8 mouse cellular contexts compared by ENCODE assay signal in genomic region chr12:55446366-55446745, GRCm38 (mm10). TPM values are rescaled to one million over a fixed set of nuclear protein-coding genes. Genes with fewer than 3 reads are reported as not detected.
DNase-seq lines count a peak whose midpoint lies in the region; ATAC-seq and TF ChIP-seq lines count a peak whose summit lies in the region.

No protein-coding gene starts in this region.

- H3K27me3 ChIP-seq in heart, embryonic 14.5 days (ENCODE audit: control insufficient read depth, insufficient read depth, low read length) = no peaks in the 10 kb centered on the region
- no peaks in the 10 kb centered on the region for H3K27me3 ChIP-seq in ES-Bruce4 (ENCODE audit: control insufficient read depth, insufficient read depth, low read length, poor library complexity, severe bottlenecking)
- H3K27me3 ChIP-seq in forebrain, embryonic 15.5 days = no peaks in the 10 kb centered on the region
- H3K27me3 ChIP-seq in liver, embryonic 16.5 days (ENCODE audit: control insufficient read depth, insufficient read depth, low read depth, low read length) = no peaks in the 10 kb centered on the region

- peak overlapping the region; percentile 60 for H3K9ac ChIP-seq in heart, embryonic 14.5 days (ENCODE audit: low read length)
- peak overlapping the region; percentile 13; the same call in 1 of the 2 replicates for H3K9ac ChIP-seq in ES-Bruce4 (ENCODE audit: low read depth, poor library complexity, severe bottlenecking)
- H3K9ac ChIP-seq in forebrain, embryonic 15.5 days (replicated peaks) = 0 out of 2 replicates have a peak overlapping the region, but pooled peaks have one; percentile 17
- no peak overlapping the region for H3K9ac ChIP-seq in liver, embryonic 16.5 days (ENCODE audit: low read depth, low read length)

- H3K4me1 ChIP-seq in heart, embryonic 14.5 days (ENCODE audit: control insufficient read depth in 2 of 2, insufficient read depth in 2 of 2, low read length in 2 of 2) = peaks cover 37 to 42% of the 10 kb centered on the region in 2 experiments
- peaks cover 2% of the 10 kb centered on the region for H3K4me1 ChIP-seq in ES-Bruce4 (ENCODE audit: control insufficient read depth, insufficient read depth, low read length)
- peaks cover 25% of the 10 kb centered on the region for H3K4me1 ChIP-seq in forebrain, embryonic 15.5 days
- peaks cover 5% of the 10 kb centered on the region for H3K4me1 ChIP-seq in liver, embryonic 16.5 days (ENCODE audit: control insufficient read depth, low read depth, low read length)

- no peak for DNase-seq in heart, postnatal 4 days
- no peak for DNase-seq in layer of hippocampus, adult 9-11 months
- no peak for DNase-seq in Muller cell, postnatal 12 days (ENCODE audit: inconsistent ontology term)
- DNase-seq in natural killer cell, adult 2 months (ENCODE audit: low spot score in 2 of 2) = no peak

- H3K36me3 ChIP-seq in heart, embryonic 14.5 days (ENCODE audit: control insufficient read depth, insufficient read depth, low read length) = no peaks in the 10 kb centered on the region
- no peaks in the 10 kb centered on the region for H3K36me3 ChIP-seq in ES-Bruce4 (ENCODE audit: control insufficient read depth, insufficient read depth, low read length, poor library complexity, severe bottlenecking)
- H3K36me3 ChIP-seq in forebrain, embryonic 15.5 days = no peaks in the 10 kb centered on the region
- no peaks in the 10 kb centered on the region for H3K36me3 ChIP-seq in liver, embryonic 16.5 days (ENCODE audit: control insufficient read depth, insufficient read depth)

- H3K9me3 ChIP-seq in heart, embryonic 14.5 days (ENCODE audit: control insufficient read depth, low read length) = no peaks in the 10 kb centered on the region
- no peaks in the 10 kb centered on the region for H3K9me3 ChIP-seq in ES-Bruce4 (replicated peaks; ENCODE audit: control insufficient read depth, insufficient read depth, low read length, poor library complexity, severe bottlenecking)
- H3K9me3 ChIP-seq in forebrain, embryonic 15.5 days = no peaks in the 10 kb centered on the region
- no peaks in the 10 kb centered on the region for H3K9me3 ChIP-seq in liver, embryonic 16.5 days (replicated peaks; ENCODE audit: control insufficient read depth, low read length)

- H3K4me2 ChIP-seq in heart, embryonic 14.5 days (ENCODE audit: low read length) = peak overlapping the region; percentile 48; the same call in 1 of the 2 replicates
- H3K4me2 ChIP-seq in forebrain, embryonic 15.5 days (replicated peaks) = no peak overlapping the region
- no peak overlapping the region for H3K4me2 ChIP-seq in liver, embryonic 16.5 days (ENCODE audit: low read depth, low read length)

- peak overlapping the region; percentile 98 for H3K27ac ChIP-seq in heart, embryonic 14.5 days (replicated peaks in 1 of 2; ENCODE audit: control insufficient read depth in 1 of 2, insufficient read depth in 1 of 2, low read depth in 2 of 2, low read length in 2 of 2)
- no peak overlapping the region for H3K27ac ChIP-seq in ES-Bruce4 (ENCODE audit: insufficient read depth, low read length)
- peak overlapping the region; percentile 86 for H3K27ac ChIP-seq in forebrain, embryonic 15.5 days (replicated peaks)
- peak overlapping the region; percentile 62 for H3K27ac ChIP-seq in liver, embryonic 16.5 days (ENCODE audit: low read length)

- no peak for TF ChIP-seq EP300 in ES-Bruce4 (IDR thresholded peaks at IDR 0.05; ENCODE audit: insufficient read depth, low read depth, low read length)

- no peak for TF ChIP-seq CTCF in ES-Bruce4 (IDR thresholded peaks at IDR 0.05; ENCODE audit: low read depth, low read length)

- TF ChIP-seq POLR2A in ES-Bruce4 (IDR thresholded peaks at IDR 0.05; ENCODE audit: insufficient read depth, low read length) = no peak

- WGBS in heart, embryonic 14.5 days = 84% methylated on average over 4 of the region's 4 CpGs
- WGBS in forebrain, embryonic 15.5 days = 69% methylated on average over 4 of the region's 4 CpGs
- 73% methylated on average over 4 of the region's 4 CpGs for WGBS in liver, embryonic 16.5 days (ENCODE audit: insufficient replicate concordance)

- no peak overlapping the region for H3K4me3 ChIP-seq in heart, embryonic 14.5 days (ENCODE audit: control insufficient read depth in 1 of 2, insufficient read depth in 1 of 2, low read depth in 1 of 2, low read length in 2 of 2)
- 0 out of 2 replicates have a peak overlapping the region, but pooled peaks have one; percentile 11 for H3K4me3 ChIP-seq in ES-Bruce4 (ENCODE audit: low read depth, low read length)
- H3K4me3 ChIP-seq in forebrain, embryonic 15.5 days = no peak overlapping the region
- no peak overlapping the region for H3K4me3 ChIP-seq in liver, embryonic 16.5 days (ENCODE audit: low read depth, low read length)

- no peak for ATAC-seq in heart, embryonic 14.5 days (ENCODE audit: insufficient number of reproducible peaks, insufficient read depth, low FRiP score, low read depth)
- peak; percentile 12 for ATAC-seq in forebrain, embryonic 15.5 days (replicated peaks)
- ATAC-seq in liver, embryonic 16.5 days (ENCODE audit: low read depth) = no peak

RNA-seq across cellular contexts. Expression of gene Nfkbia, which starts 46.1 kb away (rescaled TPM):
- polyA plus RNA-seq in heart, embryonic 14.5 days (2014; fragmentation: Nextera tagmentation; extraction: Ambion mirVana) = 58.6 and 64.9 TPM in 2 replicates
- 10 to 100 TPM; 31.4 to 34.2 TPM for total RNA-seq in heart, postnatal 4 days (2021)
- 40.9 and 45.3 TPM in 2 replicates for polyA plus RNA-seq in ES-Bruce4 (2011; ENCODE audit: insufficient read depth, insufficient read length, low read depth, missing spikeins)
- 56.2 and 59.4 TPM in 2 replicates for polyA plus RNA-seq in forebrain, embryonic 15.5 days (2015; fragmentation: Nextera tagmentation; extraction: Ambion mirVana)
- polyA plus RNA-seq in liver, embryonic 16.5 days (2015; fragmentation: Nextera tagmentation; extraction: Ambion mirVana) = 19.8 and 24.5 TPM in 2 replicates
